Mouse (Mus musculus) Muller cell, postnatal 12 days (primary cell): ENCODE measurements around the gene Pnldc1.
"Not testable (repeated sequence)": the region's sequence is repeated elsewhere in the genome, so short reads cannot be mapped to it uniquely, and the experiment has no call there.

Experiments used
- DNase-seq: peaks from one replicate; pipeline ENCODE4 v3.0.0-alpha.2; 2015; ENCODE audit errors: inconsistent ontology term

The Pnldc1 gene

DNA sequence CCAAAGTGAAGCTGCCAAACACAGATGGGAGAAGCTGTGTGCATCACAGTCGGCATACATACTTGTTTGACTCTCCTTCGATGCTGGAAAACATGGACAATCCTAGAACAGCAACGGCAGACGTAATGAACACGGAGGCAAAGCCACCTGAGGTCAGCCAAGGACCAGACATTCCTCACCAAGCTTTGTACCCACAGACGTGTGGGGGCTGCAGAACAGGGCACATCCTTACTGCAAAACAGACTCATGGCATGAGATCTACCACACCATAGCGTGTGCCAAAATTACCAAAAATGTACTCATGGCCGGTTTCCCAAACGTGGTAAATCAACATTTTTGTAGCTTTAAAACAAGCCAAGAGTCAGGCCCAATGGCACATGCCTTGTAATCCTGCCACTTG, 3.6 kb downstream of the Pnldc1 start:
- no peak for DNase-seq

DNA sequence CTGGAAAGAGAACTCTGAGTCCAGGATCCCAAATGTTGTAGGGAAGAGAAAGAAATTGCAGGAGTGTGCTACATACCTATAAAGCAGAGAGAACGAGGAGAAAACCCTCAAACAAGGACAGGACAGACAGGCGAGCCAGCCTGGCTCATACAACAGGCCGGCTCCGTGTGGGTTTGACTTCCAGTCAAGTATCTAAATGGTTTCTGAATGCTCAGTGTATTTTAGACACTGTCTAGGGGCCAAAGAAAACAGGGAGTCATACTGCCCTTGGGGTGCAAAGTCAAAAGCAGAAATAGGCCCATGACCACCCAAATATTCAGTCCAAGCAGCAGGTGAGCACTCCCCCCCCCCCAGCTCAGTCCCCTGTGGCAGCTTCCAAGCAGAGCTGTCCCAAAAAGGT, 4.2 kb downstream of the Pnldc1 start:
- DNase-seq, result no peak

DNA sequence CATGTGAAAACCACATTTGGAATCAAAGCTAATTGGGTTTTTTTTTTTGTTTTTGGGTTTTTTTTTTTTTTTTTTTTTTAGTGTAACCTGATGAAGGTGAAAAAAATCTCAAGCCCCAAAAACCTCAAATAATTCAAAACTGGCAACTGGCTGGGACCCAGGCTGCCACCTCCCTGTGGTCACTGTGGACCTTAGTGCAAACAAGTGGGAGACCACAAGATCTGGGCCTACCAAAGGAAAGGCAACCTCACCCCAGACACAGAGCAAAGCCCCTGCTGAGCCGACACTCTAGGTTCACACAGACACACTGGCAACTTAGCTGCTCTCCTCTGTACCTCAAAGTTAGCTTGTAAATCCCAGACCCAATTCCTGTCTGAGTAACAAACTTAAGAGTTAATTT, 5.7 kb downstream of the Pnldc1 start:
- DNase-seq, result no peak

DNA sequence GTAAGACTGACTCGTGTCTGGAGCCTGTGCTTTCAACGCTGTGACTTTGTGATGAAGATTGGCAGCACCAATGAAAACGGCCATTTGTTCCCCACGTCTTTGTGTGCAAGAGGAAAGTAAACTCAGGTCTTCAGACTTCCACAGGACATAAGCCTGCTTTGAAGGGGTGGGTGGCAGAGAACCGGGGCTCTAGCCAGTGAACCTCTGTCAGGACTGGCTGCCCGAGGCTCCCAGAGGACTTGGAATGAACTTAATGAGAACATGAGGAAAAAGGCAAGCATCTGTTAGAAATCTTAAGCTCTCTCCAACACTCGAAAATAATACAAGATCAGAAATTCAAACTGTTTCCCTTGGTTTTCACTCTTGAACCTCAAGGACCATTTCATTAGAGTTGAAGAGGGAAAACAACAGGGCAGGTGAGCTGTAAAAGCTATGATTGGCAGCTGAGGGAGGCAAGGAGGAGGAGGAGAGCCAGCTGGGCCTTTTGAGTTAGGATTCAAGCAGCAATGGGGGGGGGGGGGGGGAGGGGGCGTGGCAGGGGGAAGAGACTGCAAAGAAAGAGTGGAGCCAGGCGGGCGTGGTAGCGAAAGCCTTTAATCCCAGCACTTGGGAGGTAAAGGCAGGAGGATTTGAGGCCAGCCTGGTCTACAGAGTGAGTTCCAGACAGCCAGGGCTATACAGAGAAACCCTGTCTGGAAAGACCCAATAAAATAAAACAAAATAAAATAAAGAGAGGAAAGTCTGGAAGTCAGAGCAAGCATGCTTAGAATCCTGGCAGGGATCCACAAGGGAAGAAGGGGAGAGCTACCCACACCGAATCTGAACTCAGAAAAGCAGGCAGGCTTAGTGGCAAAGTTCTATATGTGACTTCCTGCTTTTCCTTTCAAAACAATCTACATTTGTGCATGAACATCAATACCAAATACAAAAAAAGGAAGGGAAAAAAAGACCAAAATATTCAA, 6.4 kb downstream of the Pnldc1 start:
- no peak for DNase-seq

DNA sequence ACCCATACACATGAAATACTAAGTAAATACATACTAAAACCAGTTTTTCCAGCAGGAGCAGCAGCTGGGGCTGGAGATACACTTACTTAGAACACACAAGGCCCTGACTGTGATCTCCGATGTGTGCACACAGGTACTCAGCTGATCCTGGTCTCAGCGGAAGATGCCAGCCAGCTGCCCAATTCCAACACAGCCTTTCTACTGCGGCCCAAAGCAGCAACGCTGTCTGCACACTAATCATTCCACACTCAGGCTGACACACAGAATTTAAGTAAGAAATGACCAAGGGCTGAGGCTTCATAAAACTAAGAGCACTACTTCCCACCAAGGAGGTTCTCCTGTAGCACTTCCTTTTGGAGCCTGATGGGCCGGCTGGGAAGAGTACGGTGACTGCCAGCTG, 7.7 kb downstream of the Pnldc1 start:
- no peak for DNase-seq

DNA sequence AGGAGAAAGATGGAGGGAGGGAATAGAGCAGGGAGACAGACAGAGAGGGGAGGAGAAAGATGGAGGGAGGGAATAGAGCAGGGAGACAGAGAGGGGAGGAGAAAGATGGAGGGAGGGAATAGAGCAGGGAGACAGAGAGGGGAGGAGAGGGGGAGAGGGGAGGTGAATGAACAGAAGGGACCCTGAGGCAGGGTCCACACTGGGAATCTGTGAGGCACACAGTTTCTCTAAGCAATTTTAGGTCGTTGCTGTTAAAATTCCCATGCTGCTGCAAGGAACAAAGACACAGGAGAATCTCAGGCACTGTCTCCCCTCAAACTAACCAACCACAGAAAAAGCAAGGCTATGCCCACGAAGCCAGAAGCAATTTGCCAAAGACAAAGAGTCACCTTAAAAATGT, 11.4 kb downstream of the Pnldc1 start:
- DNase-seq, result not testable (repeated sequence)

DNA sequence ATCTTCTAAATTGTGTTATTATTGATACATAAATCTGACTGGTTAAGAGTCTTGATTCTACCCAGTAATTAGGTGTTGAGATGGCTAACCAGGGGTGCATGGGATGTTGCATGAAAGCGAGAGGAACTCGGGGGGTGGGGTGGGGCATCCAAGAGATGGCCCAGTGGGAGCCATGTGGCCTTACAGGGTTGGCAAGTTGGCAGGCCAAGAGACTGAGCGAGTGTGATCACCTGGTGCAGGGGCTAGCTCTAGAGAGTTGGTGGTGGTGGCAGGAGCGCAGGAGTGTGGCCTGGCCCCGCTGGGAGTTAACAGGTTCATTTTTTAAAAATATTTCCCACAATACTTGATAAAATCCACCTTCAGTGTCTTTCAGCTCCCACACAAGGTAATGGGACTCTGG, 12.4 kb downstream of the Pnldc1 start:
- no peak for DNase-seq

DNA sequence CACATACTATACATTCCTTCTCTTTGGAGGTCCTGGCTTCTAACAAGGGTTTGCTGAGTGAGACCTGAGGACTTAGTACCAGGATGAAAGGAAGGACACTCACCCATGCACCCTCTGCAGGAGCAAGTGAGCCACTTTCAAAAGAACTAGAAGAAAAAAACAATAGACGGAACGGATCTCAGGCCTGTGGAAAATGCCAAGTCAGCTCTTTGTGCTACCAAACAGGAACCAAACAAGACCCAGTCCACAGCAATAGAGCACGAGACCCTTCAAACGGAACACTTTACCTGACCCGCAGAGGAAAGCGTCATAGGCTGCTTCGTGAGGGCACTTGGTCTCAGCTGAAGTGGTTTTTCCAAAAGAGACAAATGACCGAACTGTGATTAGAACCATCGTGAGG, 18.0 kb downstream of the Pnldc1 start:
- no peak for DNase-seq

DNA sequence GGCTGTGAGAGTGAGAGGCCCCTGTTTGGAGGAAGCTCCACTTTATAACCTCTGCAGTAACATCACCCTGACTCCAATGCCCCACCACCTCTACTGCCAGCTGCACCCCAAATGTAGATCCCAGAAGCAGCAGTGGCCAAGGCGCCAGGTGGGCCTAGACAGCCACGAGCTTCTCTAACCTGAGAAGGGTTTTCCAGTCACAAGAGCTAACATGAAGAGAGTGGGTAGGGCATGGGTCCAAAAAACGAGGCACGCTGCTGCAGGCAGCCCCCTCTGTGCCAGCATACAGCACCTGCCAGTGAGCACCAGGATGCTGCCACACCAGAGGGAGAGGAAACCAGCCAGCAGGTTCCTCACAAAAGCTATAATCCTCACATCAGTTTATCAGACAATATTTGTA, 19.0 kb downstream of the Pnldc1 start:
- DNase-seq, result no peak

DNA sequence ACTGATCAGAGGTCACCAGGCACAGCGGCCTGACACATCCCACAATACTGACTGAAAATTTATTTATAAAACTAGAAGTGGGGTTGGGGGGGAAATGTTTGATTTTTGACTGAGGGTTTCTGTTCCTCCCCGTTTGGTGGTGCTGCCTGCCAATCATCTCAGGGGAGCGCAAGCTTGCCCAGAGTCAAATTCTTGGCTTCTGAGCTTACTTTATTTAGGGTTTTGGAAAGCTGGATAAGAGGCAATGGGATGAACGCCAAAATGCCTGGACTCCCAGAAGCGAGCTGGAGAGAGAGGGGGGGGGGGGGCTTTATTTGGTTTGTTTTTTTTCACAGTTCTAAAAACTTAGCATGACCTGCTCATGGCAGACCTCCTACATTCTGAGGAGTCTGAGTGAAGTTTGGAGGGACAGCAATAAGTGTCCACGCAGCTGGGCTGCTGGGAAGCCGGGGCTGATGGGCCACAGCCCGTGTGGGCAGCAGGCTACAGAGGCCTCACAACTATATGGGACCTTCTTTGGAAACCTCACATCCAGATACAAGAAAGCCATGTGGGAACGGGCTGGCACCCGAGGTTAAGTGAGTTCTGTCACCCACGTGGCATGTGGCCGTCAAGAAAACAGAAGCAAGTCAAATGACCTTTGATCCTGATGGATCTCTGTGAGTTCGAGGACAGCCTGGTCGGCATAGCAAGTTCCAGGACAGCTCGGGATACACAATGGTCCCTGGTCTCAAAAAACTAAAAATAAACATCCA, 22.8 kb downstream of the Pnldc1 start:
- no peak for DNase-seq

DNA sequence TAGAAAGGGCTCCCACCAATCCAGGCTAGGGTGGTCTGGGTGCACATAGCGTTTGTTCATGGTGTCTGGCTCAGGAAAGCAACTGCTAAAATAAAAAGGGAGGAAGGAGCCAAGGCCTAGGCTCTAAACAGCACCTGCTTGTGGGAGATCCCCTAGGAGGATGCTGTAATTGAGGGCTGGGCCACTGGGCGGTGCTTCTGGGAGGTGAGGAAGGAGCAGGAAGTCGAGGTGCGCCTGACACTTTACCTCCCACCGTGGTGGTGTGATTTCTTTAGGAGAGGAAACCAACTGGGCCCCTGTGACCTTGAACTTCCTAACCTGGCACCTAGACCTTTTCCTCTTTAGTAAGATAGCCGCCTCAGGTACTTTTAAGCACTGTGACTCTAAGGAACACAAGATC, 23.4 kb downstream of the Pnldc1 start:
- no peak for DNase-seq

DNA sequence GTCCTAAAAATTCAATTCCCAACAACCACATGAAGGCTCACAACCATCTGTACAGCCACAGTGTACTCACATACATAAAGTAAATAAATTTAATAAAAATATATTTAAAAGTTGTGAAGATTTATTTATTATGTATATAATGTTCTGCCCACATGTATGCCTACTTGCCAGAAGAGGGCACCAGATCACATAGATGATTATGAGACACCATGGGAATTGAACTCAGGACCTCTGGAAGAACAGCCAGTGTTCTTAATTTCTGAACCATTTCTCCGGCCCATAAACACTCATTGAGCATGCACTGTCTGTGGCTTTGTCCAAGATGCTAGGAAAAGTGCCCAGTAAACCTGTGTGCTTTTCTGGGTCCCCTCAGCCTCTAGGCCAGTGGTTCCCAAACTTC, 28.8 kb downstream of the Pnldc1 start:
- no peak for DNase-seq

DNA sequence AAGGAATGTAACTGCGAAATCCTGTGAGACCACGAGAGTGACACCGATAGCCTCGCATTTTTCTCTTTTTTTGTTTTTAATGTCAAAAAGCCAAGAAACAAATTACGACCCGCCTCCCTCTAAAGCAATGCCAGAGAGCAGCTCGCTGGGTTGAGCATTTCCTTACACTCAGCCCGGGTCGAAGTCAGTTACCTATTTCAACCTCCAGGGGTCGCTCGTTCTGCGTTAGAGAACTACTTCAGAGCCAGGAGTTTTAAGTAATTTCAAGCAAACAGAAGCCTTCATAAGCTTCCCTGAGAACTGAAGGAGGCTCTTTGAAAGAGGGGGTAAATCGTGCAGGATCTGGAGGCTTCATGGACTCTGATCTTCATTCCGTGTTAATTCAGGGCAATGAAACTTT, 29.9 kb downstream of the Pnldc1 start:
- DNase-seq, result peak; percentile 64

DNA sequence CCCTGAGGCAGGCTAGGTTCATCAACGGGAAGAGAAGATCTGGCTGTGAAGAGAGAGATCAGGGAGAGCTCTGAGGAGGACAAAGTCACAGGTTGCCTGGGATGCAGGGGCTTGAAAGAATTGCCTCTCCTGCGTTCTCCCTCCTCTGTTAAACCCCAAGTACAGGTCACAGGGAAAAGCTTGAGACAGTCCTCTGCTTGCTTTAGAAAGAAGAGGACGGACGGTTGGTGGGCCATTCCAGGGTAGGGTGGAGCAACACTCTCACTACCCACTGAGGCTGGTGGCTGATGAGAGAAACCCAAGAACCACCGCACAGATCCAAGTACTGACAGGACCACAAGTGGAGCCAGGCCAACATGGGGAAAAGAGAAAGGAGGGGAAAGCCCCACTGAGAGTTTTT, 34.3 kb downstream of the Pnldc1 start, which contains the start of gene Mrgprh:
Gene Mrgprh (plus strand): TSS at position 301 of the 400 bp plus-strand sequence.
- no peak for DNase-seq

DNA sequence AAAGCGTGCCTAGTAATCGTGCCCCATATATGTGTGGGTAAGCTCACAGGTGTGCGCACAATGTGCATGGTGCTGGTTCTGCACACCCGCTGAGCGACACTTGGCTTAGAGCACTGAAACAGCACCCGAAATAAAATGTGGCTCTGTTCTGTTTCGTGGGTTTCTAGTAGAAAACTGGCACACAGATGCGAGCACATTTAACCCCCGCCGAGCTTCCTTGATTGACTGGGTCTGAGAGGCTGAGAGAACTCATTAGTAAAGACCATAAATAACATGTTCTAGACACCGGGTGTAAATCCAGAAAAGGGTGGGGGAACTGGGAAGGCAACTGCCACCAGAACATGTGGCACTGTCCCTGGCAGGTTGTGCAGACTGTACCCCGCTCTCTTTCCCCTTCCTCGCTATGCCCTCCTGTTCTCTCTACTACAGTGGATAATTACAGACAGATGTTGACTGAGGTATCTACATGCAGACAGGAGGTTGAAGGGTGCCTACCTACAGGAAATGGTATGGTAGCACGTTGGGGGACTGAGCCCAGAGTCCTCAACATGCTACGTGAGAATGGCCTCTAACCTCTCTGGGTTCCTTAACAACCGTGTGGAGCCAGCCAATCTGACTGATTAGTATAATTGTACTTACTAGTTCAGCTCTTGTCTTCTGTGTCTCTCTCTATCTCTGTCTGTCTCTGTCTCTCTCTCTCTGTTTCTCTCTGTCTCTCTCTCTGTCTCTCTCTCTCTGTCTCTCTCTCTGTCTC, 37.6 kb downstream of the Pnldc1 start:
- no peak for DNase-seq

DNA sequence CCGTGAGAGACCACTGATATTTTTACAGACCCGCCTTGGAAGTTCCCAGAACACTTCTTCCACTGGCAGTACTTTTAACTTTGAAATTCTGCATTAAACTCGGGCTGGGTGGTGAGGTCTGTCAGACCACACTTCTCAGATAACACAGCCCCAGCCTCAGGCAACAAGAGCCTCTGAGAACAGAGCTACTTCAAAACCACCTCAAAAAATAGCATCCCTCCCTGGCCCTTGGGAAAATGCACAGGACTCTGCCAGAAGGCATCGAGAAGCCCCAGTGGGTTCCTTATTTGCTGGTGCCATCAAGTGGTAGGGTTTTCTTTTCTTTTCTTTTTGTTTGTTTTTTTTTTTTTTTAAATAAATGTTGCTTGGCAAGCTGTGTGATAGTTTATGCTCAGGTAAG, 41.4 kb downstream of the Pnldc1 start:
- no peak for DNase-seq

DNA sequence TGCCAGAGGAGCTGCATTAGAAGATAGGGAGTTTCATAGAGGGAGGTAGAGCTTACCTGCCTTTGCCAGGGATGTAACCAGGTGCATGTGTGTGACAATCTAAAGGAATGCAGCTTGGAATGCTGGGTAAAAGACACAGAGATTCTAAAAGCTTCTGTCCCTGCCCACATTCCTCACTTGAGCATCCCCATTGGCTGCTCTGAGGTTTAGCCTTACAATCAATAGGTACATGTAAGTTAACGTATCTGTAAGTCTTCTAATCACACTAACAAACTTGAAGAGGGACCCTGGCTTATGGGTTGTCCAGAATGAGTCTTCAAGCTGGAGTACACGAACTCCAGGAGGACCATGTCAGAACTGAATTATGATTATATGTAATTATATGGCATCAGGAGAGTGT, 42.0 kb downstream of the Pnldc1 start, which contains the start of gene Mas1:
Gene Mas1 (minus strand): TSS at position 101 of the 400 bp plus-strand sequence.
- DNase-seq, result no peak

DNA sequence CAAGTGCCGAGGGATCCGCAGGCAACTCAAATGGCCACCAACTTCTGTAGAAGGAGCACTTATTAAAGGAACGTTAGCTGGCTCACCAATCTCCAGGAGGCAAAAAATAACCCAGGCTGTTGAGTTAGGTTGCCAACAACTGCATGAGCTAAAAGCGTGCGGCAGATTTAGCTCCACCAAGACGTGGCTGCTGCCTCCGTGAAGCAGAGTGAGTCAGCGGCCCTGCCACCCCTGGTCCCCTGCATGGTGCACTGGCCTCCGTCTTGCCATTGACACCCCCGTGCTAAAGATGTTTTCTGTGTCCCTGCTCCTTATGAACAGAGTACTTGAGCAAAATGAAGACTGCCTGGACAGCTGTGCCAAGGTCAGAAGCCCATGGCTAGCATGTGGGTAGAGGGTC, 43.2 kb downstream of the Pnldc1 start:
- no peak for DNase-seq

DNA sequence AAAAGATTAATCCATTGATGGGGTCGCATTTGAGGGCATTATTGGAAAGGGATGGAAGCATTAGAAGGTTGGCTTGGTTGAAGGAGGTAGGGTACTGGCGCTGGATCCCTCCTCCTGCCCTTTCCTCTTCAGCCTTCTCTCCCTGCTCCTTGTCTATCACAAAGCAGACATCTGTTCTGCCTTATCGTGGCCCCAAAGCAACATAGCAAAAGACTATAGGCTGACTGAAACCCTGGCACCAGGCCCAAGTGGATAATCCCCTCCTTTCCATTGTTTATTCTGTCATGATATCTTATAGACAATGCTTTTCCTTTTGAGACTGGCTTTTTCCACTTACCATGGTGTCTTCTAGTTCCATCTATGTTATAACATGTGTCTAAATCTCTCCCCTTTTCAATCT, 44.6 kb downstream of the Pnldc1 start:
- no peak for DNase-seq

DNA sequence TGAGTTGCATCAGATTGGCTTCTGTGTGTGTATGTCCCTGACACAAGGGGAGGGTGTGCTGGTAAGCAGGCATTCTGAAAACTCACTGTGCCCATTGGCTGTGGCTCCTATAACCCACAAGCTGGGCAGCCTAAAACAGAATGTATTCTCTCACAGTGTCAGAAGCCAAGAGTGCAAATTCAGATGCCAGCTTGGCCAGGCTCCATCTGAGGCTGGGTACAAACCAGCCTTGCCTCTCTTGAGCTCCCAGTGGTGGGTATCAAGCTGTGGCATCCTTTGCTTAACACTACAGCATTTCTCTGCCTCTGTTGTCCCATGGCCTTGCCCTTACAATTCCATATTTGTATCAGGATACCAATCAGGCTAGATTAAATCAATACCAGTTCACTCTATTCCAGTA, 45.9 kb downstream of the Pnldc1 start:
- no peak for DNase-seq

DNA sequence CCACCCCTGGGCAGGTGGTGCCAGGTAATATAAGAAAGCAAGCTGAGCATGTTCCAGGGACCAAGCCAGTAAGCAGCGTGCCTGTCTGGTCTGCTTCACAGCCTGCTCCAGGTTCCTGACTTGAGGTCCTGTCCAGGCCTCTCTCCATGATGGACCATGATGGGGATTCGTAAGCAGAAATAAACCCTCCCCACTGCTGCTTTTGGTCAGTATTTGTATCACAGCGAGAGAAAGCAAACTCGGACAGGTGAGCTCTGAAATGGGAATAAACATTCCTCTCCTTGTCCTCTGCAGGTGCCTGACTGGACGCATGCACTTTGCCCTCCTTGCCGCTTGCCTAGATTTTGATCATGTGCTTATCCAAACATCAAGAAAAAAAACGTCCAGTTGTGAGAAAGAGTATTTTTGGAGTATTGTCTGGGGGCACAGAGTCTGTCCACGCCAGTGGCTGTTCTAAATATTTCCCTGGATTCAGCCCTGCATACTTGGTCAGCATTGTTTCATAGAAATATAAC, 51.0 kb downstream of the Pnldc1 start:
- no peak for DNase-seq

DNA sequence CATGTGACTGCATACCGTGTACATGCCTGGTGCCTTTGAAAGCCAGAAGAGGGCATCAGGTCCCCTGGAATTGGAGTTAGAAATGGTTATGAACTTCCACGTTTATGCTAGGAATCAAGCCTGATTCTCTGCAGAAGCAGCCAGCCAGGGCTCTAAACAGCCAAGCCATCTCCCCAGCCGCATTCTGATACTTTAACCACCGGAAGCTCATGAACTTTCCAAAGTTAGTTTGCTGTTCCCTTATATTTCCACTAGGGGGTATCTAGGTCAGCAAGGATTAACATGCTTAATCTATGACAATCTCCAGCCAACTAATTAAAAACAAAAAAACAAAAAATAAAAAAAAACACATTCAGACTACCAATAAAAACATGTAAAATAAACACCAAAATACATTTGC, 52.0 kb downstream of the Pnldc1 start:
- peak; percentile 19 for DNase-seq
